Mouse (Mus musculus) lung, adult 2 months (tissue): ENCODE data around the gene Agl.

Source experiments
- CTCF ChIP-seq: fragments of 200-500 bp; IDR thresholded peaks from 2 replicates; pipeline ENCODE4 v1.5.1; 2011; ENCODE audit warnings: mild to moderate bottlenecking, low read length, control low read depth; ENCODE audit not compliant: insufficient read depth
- POLR2A ChIP-seq: fragments of 200-500 bp; IDR thresholded peaks from 2 replicates; pipeline ENCODE4 v1.6.1; 2011; ENCODE audit warnings: low read depth, mild to moderate bottlenecking, control low read depth, low read length, borderline replicate concordance; ENCODE audit errors: extremely low read depth

DNA sequence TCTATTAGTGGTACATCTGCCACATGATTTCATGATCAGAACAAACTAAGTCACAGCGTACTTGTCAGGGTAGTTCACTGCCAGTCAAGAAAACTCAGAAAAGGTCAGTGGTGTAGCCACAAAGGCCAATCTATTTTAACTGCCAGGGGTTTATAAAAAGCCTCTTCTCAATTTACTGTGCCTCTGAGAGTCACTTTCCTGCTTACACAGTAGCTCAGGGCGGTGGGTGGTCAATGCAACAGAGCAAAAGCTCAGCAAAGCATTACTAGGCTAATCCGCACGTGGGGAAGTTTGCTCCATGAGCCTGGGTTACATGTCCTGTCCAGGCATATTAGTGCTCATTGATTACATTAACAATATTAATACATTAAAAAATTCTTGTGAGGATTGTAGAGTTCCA is 8.0 kb upstream of the Agl start:
- TF ChIP-seq POLR2A (no peak), CTCF (no peak)
